12 mouse cellular contexts compared by ENCODE assay signal in genomic region chr2:120046486-120047310, GRCm38 (mm10). TPM values are rescaled to one million over a fixed set of nuclear protein-coding genes. Genes with fewer than 3 reads are reported as not detected.
DNase-seq lines count a peak whose midpoint lies in the region; ATAC-seq and TF ChIP-seq lines count a peak whose summit lies in the region.
"Had no signal": no experiment of that assay in that cellular context is flagged by ENCODE, and none has a peak within 500 bp of the region (broad histone marks: within the 10 kb centered on the region; RNA-seq: fewer than 3 reads in every experiment).

No protein-coding gene starts in this region.

- peak; percentile 29 for DNase-seq in kidney, postnatal 0 days (ENCODE audit: low spot score)
- DNase-seq in kidney, postnatal 25 days = no peak
- no peak for DNase-seq in embryonic facial prominence, embryonic 10.5 days (ENCODE audit: low spot score)
- DNase-seq in right cerebral cortex, adult 2 months (ENCODE audit: low spot score in 2 of 2) = peak; percentile 54
- no peak for DNase-seq in urinary bladder, postnatal 10 days (ENCODE audit: low spot score)
- DNase-seq in cerebellum, adult 8-10 months = no peak
- DNase-seq: gastrocnemius, postnatal 36 days; kidney, adult 8-10 months had no signal

- H3K4me3 ChIP-seq in kidney, postnatal 0 days (replicated peaks; ENCODE audit: low read depth, low read length) = no peak overlapping the region
- no peak overlapping the region for H3K4me3 ChIP-seq in embryonic facial prominence, embryonic 10.5 days
- 0 out of 2 replicates have a peak overlapping the region, but pooled peaks have one; percentile 9 for H3K4me3 ChIP-seq in intestine, embryonic 15.5 days (replicated peaks)
- H3K4me3 ChIP-seq in forebrain, embryonic 13.5 days = no peak overlapping the region
- H3K4me3 ChIP-seq: megakaryocyte, embryonic 14.5 days had no signal

- no peaks in the 10 kb centered on the region; the same call in none of the 2 replicates for H3K4me1 ChIP-seq in kidney, postnatal 0 days (replicated peaks; ENCODE audit: insufficient read depth, low read length)
- peaks cover 19% of the 10 kb centered on the region for H3K4me1 ChIP-seq in embryonic facial prominence, embryonic 10.5 days
- peaks cover 34% of the 10 kb centered on the region for H3K4me1 ChIP-seq in intestine, embryonic 15.5 days (replicated peaks)
- no peaks in the 10 kb centered on the region for H3K4me1 ChIP-seq in forebrain, embryonic 13.5 days

- no peak overlapping the region for H3K27ac ChIP-seq in kidney, postnatal 0 days
- H3K27ac ChIP-seq in embryonic facial prominence, embryonic 10.5 days (replicated peaks) = 0 out of 2 replicates have a peak overlapping the region, but pooled peaks have one; percentile 1
- H3K27ac ChIP-seq in intestine, embryonic 15.5 days = 0 out of 2 replicates have a peak overlapping the region, but pooled peaks have one; percentile 54
- no peak overlapping the region for H3K27ac ChIP-seq in forebrain, embryonic 13.5 days

- WGBS in kidney, postnatal 0 days = 48% methylated on average over 14 of the region's 14 CpGs
- 68% methylated on average over 14 of the region's 14 CpGs for WGBS in embryonic facial prominence, embryonic 10.5 days
- WGBS in intestine, embryonic 15.5 days = 59% methylated on average over 14 of the region's 14 CpGs
- WGBS in forebrain, embryonic 13.5 days = 77% methylated on average over 14 of the region's 14 CpGs

- H3K36me3 ChIP-seq in kidney, postnatal 0 days (ENCODE audit: insufficient read depth, low read length) = peaks cover 7% of the 10 kb centered on the region
- H3K36me3 ChIP-seq in embryonic facial prominence, embryonic 10.5 days (replicated peaks) = peaks cover 16% of the 10 kb centered on the region
- H3K36me3 ChIP-seq in intestine, embryonic 15.5 days = peaks cover 4% of the 10 kb centered on the region; the same call in 1 of the 2 replicates
- peaks cover 11% of the 10 kb centered on the region for H3K36me3 ChIP-seq in forebrain, embryonic 13.5 days (ENCODE audit: poor library complexity, severe bottlenecking)

- no peak overlapping the region for H3K4me2 ChIP-seq in kidney, postnatal 0 days (ENCODE audit: low read length)
- peak overlapping the region; percentile 49 for H3K4me2 ChIP-seq in intestine, embryonic 15.5 days (replicated peaks)
- H3K4me2 ChIP-seq in forebrain, embryonic 13.5 days = no peak overlapping the region

- H3K9ac ChIP-seq in kidney, postnatal 0 days (ENCODE audit: low read depth, low read length) = no peak overlapping the region
- H3K9ac ChIP-seq in intestine, embryonic 15.5 days = no peak overlapping the region; the same call in 1 of the 2 replicates
- H3K9ac ChIP-seq in forebrain, embryonic 13.5 days = no peak overlapping the region

- no peak for TF ChIP-seq CTCF in kidney, postnatal 0 days (IDR thresholded peaks at IDR 0.05; ENCODE audit: low read depth)

- no peaks in the 10 kb centered on the region for H3K27me3 ChIP-seq in kidney, postnatal 0 days (ENCODE audit: insufficient read depth, low read length)
- H3K27me3 ChIP-seq in embryonic facial prominence, embryonic 10.5 days (replicated peaks; ENCODE audit: low read depth, poor library complexity, severe bottlenecking) = peaks cover 11% of the 10 kb centered on the region; the same call in 1 of the 2 replicates
- no peaks in the 10 kb centered on the region for H3K27me3 ChIP-seq in intestine, embryonic 15.5 days (replicated peaks)
- no peaks in the 10 kb centered on the region for H3K27me3 ChIP-seq in forebrain, embryonic 13.5 days

- no peak for ATAC-seq in kidney, postnatal 0 days (replicated peaks; ENCODE audit: low FRiP score, low read depth)
- ATAC-seq in intestine, embryonic 15.5 days = peak; percentile 87
- ATAC-seq in forebrain, embryonic 13.5 days = no peak
- ATAC-seq: CD4-positive, CD25-positive, alpha-beta regulatory T cell, adult 4 months had no signal

- H3K9me3 ChIP-seq in kidney, postnatal 0 days (replicated peaks; ENCODE audit: low read length) = no peaks in the 10 kb centered on the region
- H3K9me3 ChIP-seq in embryonic facial prominence, embryonic 10.5 days = no peaks in the 10 kb centered on the region
- H3K9me3 ChIP-seq in intestine, embryonic 15.5 days = no peaks in the 10 kb centered on the region
- no peaks in the 10 kb centered on the region for H3K9me3 ChIP-seq in forebrain, embryonic 13.5 days (replicated peaks)
- H3K9me3 ChIP-seq: megakaryocyte, embryonic 14.5 days had no signal

RNA-seq across cellular contexts. Expression of gene Pla2g4b, which starts 13.5 kb away (rescaled TPM):
- 0.29 and 0.71 TPM in 2 replicates for polyA plus RNA-seq in kidney, postnatal 0 days (2015; fragmentation: Nextera tagmentation; extraction: Ambion mirVana)
- polyA plus RNA-seq in embryonic facial prominence, embryonic 10.5 days (2016; fragmentation: Nextera tagmentation; extraction: Ambion mirVana) = 1.8 and 2.8 TPM in 2 replicates
- 0.75 and 1.4 TPM in 2 replicates for polyA plus RNA-seq in intestine, embryonic 15.5 days (2015; fragmentation: Nextera tagmentation; extraction: Ambion mirVana)
- 1.5 and 1.9 TPM in 2 replicates for polyA plus RNA-seq in forebrain, embryonic 13.5 days (2015; fragmentation: Nextera tagmentation; extraction: Ambion mirVana)

RNA-seq across cellular contexts. Expression of gene Gm28042, which starts 19.4 kb away (rescaled TPM):
- 0.89 and 1.2 TPM in 2 replicates for polyA plus RNA-seq in kidney, postnatal 0 days (2015; fragmentation: Nextera tagmentation; extraction: Ambion mirVana)
- 5.6 and 6.2 TPM in 2 replicates for polyA plus RNA-seq in embryonic facial prominence, embryonic 10.5 days (2016; fragmentation: Nextera tagmentation; extraction: Ambion mirVana)
- 2.2 TPM in 2 replicates for polyA plus RNA-seq in intestine, embryonic 15.5 days (2015; fragmentation: Nextera tagmentation; extraction: Ambion mirVana)
- polyA plus RNA-seq in forebrain, embryonic 13.5 days (2015; fragmentation: Nextera tagmentation; extraction: Ambion mirVana) = 4.8 and 6.2 TPM in 2 replicates

RNA-seq across cellular contexts. Expression of gene Jmjd7, which starts 19.4 kb away (rescaled TPM):
- 24.7 and 25.7 TPM in 2 replicates for polyA plus RNA-seq in kidney, postnatal 0 days (2015; fragmentation: Nextera tagmentation; extraction: Ambion mirVana)
- polyA plus RNA-seq in embryonic facial prominence, embryonic 10.5 days (2016; fragmentation: Nextera tagmentation; extraction: Ambion mirVana) = 20.4 and 20.6 TPM in 2 replicates
- 15.5 and 17.8 TPM in 2 replicates for polyA plus RNA-seq in intestine, embryonic 15.5 days (2015; fragmentation: Nextera tagmentation; extraction: Ambion mirVana)
- 19.8 and 22.4 TPM in 2 replicates for polyA plus RNA-seq in forebrain, embryonic 13.5 days (2015; fragmentation: Nextera tagmentation; extraction: Ambion mirVana)

Comparison
In these comparisons a context has a peak if more than half of its experiments do, and no peak if none do; other contexts are left out.
1. DNase-seq: peak in kidney, postnatal 0 days (single experiment) and right cerebral cortex, adult 2 months (2 of 2); none in kidney, postnatal 25 days (0 of 2), embryonic facial prominence, embryonic 10.5 days (single experiment), urinary bladder, postnatal 10 days (single experiment) and cerebellum, adult 8-10 months (single experiment).
2. H3K27ac ChIP-seq: peak in embryonic facial prominence, embryonic 10.5 days (single experiment) and intestine, embryonic 15.5 days (single experiment); none in kidney, postnatal 0 days (single experiment) and forebrain, embryonic 13.5 days (single experiment).